Mouse (Mus musculus) kidney, postnatal 14 days (tissue): ENCODE measurements around the gene Gk2.

Source experiments
- DNase-seq: peaks from one replicate; pipeline ENCODE4 v3.0.0; 2022; ENCODE audit warnings: mixed read lengths

The Gk2 gene

GRCm38 (mm10) chr5:97456816-97457215, at the start of gene Gk2:
Gene Gk2, minus strand, starts transcription at chr5:97457021.
- no peak for DNase-seq

GRCm38 (mm10) chr5:97498041-97498440, 41.2 kb upstream of the Gk2 start:
- DNase-seq, result no peak

- DNase-seq, result no peak
Observed at GRCm38 (mm10) chr5:97495488-97496092, 38.8 kb upstream of the Gk2 start.

GRCm38 (mm10) chr5:97493421-97493820, 36.6 kb upstream of the Gk2 start:
- DNase-seq, result no peak

GRCm38 (mm10) chr5:97486141-97486540, 29.3 kb upstream of the Gk2 start:
- no peak for DNase-seq

- DNase-seq, result no peak
Observed at GRCm38 (mm10) chr5:97479991-97480390, 23.2 kb upstream of the Gk2 start.

GRCm38 (mm10) chr5:97467246-97467645, 10.4 kb upstream of the Gk2 start:
- DNase-seq, result no peak

GRCm38 (mm10) chr5:97466430-97467158, 9.8 kb upstream of the Gk2 start:
- DNase-seq, result no peak

- no peak for DNase-seq
Observed at GRCm38 (mm10) chr5:97465956-97466355, 9.1 kb upstream of the Gk2 start.

- DNase-seq, result no peak
Observed at GRCm38 (mm10) chr5:97462856-97463255, 6.0 kb upstream of the Gk2 start.

GRCm38 (mm10) chr5:97451451-97451850, 5.4 kb downstream of the Gk2 start:
- no peak for DNase-seq

- no peak for DNase-seq
Observed at GRCm38 (mm10) chr5:97444191-97444590, 12.6 kb downstream of the Gk2 start.

- DNase-seq, result no peak
Observed at GRCm38 (mm10) chr5:97432512-97432911, 24.3 kb downstream of the Gk2 start.

GRCm38 (mm10) chr5:97429976-97430375, 26.8 kb downstream of the Gk2 start:
- DNase-seq, result no peak

GRCm38 (mm10) chr5:97421669-97422068, 35.2 kb downstream of the Gk2 start:
- no peak for DNase-seq

GRCm38 (mm10) chr5:97417185-97417584, 39.6 kb downstream of the Gk2 start:
- no peak for DNase-seq

GRCm38 (mm10) chr5:97415837-97416236, 41.0 kb downstream of the Gk2 start:
- no peak for DNase-seq

GRCm38 (mm10) chr5:97413716-97414115, 43.1 kb downstream of the Gk2 start:
- DNase-seq, result no peak

- no peak for DNase-seq
Observed at GRCm38 (mm10) chr5:97410190-97410589, 46.6 kb downstream of the Gk2 start.

GRCm38 (mm10) chr5:97409234-97409704, 47.6 kb downstream of the Gk2 start:
- DNase-seq, result no peak
